Mouse (Mus musculus): Measurements from ENCODE around the gene Rab10.
"Not testable (repeated sequence)": the region's sequence is repeated elsewhere in the genome, so short reads cannot be mapped to it uniquely, and the experiment has no call there.

Rab10 gene

DNA sequence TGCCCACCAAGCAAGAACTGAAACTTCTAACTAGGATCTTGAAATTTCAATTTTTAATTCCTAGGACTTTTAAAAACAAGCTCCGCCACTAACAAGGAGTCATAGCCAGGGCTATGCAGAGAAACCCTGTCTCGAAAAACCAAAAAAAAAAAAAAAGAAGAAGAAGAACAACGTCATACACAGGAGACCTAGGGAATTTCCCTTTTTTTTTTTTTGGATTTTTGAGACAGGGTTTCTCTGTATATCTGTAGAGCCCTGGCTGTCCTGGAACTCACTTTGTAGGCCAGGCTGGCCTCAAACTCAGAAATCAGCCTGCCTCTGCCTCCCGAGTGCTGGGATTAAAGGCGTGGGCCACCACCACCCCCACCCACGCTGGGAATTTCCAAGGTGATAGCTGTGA, 12.1 kb downstream of the Rab10 start:
- not testable (repeated sequence) for DNase-seq (ENCODE audit: extremely low read depth, low read depth, low spot score)

DNA sequence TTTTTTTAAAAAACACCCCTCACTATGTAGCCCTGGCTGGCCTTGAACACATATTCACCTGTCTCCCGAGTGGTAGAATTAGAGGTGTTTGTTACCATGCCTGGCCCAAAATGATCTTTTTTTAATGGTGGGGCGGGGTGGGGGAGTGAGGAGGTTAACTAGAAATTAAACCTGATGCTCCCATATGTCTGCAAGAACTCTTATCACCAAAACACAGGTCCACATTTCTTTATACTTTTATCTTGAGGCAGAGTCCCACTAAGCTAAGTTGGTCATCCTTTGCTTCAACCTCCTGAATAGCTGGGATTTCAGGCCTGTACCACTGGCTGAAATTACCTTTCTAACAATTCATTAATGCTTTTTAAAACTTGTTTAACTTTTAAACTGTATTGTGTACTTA, 13.7 kb downstream of the Rab10 start:
- DNase-seq (ENCODE audit: extremely low read depth, low read depth, low spot score): no peak

DNA sequence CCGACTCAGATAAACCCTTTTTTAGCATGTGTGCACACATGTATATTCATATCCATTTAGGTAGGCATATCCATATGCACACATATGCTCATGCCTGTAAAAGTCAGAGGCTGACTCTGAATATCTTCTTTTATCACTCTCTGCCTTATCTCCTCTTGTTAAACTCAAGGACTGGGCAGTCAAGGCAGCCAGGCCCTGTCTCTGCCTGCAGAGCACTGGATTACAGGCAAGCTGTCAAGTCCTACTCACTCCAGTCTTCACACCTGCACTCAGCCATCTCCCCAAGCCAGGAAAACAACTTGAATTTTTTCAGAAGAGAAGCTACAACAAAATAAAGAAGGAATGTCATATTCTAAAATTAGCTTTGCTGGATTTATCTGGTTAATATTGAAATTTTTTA, 17.9 kb downstream of the Rab10 start:
- no peak for DNase-seq (ENCODE audit: extremely low read depth, low read depth, low spot score)

DNA sequence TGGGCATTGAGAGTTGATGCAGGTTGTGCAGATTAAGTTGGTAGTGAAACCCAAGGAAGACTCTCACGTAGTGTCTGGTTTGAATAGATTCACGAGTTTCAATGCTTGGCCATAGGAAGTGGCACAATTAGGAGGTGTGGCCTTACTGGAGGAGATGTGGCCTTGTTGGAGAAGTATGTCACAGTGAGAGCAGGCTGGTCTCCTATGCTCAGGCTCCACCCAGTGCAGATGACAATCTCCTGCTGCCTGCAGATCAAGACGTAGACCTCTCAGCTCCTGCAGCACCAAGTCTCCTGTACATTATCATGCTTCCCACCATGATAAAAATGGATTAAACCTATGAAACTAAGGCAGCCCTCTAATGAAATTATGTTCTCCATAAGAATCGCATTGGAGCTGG, 18.7 kb downstream of the Rab10 start:
- no peak for DNase-seq (ENCODE audit: extremely low read depth, low read depth, low spot score)

DNA sequence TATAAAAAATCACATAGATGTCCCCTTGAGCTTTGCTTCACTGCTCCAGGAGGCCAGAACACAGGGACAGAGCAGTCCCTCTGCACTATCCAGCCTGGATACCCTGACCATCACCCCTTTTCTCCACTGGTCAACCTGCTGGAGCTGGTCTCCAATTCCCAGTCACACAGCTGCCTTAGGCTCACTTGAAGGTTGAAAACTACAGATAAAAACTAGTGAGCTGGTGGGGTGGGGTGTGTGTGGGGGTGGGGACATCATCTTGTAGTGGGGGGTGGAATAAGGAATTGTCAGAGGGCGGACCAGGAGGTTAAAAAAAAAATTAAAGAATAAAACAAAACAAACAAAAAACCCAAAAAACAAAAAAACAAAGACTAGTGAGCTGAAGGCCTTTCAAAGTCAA, 21.3 kb downstream of the Rab10 start:
- DNase-seq (ENCODE audit: extremely low read depth, low read depth, low spot score): no peak

DNA sequence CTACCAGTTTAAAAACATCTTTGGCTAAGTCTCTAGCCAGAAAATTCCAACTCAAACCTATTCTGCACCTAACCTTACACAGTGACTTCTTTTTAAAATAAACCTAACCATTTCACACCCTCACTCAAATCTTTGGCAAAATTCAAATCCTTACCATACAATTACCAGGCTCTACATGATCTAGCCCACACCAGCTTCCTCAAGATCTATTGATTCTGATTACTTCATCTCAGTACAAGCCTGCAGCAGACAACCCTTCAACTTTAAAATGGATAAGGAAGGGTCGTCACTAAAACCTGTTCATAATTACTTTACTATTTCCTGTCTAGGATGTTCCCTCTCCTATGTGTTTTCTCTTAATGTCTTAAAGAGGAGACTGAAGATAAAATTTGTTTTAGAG, 23.9 kb downstream of the Rab10 start:
- DNase-seq (ENCODE audit: extremely low read depth, low read depth, low spot score): no peak

DNA sequence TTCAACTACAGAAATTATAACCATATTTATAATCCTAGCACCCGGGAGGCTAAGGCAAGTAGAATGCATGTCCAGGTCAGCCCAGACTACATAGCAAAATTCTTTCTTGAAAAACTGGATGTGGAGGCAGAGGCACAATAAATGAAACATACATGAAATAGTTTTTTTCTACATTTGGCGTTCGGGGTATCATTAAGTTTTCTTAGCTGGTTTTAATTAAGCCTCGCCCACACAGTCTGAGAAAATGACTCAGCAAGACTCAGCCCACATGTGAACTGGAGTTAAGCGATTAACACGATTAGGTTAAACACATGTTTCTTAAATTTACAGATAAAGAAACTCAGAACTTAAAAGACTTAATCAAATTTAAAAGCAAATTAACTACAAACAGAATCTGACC, 24.4 kb downstream of the Rab10 start:
- no peak for DNase-seq (ENCODE audit: extremely low read depth, low read depth, low spot score)

DNA sequence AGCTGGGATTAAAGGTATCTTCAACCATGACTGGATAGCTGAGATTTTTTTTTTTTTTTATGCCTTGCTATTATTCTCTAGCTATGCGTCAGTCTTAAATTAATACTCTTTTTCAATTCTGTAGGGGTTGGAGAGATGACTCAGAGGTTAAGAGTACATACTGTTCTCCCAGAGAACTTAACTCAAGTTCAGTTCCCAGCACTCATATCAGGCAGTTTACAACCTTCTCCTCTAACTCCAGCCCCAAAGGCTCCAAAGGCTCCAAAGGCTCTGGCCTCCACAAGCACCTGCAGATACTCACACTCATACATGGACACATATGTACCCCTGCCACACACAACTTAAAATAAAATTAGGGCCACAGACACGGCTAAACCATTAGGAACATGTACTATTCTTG, 25.3 kb downstream of the Rab10 start:
- no peak for DNase-seq (ENCODE audit: extremely low read depth, low read depth, low spot score)

DNA sequence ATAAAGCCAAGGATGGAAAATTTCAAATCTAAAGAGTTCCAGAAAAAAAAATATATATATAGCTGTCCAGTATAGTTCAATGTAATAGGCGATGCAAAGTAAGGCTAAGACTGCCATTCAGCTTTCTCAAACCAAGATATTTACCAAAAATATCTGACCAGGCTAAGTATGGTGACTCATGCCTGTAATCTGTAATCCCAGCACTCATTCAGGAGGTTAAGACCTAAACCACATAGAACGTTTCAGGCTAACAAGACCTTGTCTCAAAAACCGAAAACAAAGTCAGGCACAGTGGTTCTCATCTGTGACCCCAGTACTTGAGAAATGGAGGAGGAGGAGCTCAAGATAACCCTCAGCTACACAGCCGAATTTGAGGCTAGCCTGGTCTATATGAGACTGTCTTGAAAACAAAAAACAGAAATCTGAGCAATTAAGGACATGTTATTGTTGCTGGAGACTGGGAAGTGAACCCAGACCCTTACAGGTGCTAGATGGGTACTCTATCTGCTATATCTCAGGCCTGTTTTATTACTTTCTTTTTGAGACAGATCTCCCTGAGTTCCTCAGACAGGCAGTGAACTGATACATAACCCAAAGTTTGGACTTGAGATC, 25.8 kb downstream of the Rab10 start:
- DNase-seq (ENCODE audit: extremely low read depth, low read depth, low spot score): no peak

DNA sequence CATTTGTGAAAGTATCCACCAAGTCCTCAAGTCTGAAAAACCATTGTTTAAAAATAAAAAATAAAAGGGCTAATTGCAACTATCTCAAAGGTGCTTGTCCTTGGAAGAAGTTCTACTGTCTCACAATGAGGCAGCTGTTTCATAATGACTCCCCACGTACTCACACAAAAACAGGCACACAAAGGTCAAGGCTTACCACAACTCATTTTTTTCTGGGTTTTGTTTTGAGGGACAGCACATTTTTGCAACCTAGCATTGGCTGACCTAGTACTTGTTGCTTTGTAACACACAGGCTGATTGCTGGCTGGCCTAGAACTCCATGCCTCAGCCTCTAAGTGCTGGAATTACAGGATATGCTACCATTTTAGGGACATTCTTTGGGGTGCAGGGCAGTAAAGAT, 26.8 kb downstream of the Rab10 start:
- DNase-seq (ENCODE audit: extremely low read depth, low read depth, low spot score): no peak

DNA sequence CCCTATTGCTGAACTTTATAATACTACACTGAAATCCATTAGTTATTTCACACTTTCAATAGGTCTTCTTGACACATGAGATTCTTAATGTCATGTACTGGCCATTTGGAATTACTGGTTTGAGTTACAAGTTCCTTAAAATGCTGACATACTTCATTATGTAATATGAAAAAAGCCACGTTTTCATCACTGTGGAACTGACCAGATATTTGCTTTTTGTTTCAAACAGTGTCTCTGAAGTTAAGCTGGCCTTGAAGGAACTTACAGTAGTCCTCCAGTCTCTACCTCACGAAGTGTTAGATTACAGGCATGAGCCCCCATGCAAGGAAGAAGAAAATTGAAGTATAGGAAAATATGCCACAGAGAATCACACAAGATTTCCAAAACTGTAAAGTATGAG, 27.2 kb downstream of the Rab10 start:
- DNase-seq (ENCODE audit: extremely low read depth, low read depth, low spot score): no peak

DNA sequence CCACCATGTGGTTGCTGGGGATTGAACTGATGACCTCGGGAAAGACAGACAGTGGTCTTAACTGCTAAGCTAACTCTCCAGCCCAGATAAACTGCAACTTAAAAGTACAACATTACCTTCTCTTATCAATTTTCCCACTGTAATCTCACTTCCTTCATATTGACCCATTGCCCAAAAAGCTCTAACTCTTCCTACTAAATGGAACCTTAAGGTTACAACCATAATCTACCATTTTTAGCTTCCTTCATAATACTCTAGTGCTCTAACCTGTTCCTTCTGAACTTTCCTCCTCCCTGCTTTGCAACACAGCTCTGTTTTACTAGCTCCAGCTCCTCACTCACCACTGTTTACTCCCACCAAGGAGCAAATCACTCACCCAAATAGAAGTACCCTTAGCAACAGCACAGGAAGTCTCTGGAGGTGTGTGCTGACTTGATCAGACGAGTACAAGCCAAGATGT, 30.9 kb downstream of the Rab10 start:
- no peak for DNase-seq (ENCODE audit: extremely low read depth, low read depth, low spot score)

DNA sequence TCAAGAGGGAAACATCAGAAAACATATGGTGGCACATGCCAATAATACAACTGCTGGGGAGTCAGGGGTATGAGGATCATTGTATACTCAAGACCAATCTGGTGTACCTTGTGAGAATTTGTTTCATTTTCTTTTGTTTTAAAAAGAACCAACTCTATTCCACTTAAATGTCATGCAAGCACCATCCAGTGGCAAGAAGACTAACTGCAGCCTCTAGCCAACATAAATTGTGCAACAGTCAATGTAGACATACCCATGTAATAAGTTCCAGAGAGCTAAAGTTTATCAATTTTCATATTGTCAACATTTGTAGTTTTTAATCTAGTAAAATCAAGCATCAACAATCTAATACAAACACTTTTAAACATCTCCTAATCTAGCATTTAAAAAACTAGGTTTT, 39.0 kb downstream of the Rab10 start:
- DNase-seq (ENCODE audit: extremely low read depth, low read depth, low spot score): no peak

DNA sequence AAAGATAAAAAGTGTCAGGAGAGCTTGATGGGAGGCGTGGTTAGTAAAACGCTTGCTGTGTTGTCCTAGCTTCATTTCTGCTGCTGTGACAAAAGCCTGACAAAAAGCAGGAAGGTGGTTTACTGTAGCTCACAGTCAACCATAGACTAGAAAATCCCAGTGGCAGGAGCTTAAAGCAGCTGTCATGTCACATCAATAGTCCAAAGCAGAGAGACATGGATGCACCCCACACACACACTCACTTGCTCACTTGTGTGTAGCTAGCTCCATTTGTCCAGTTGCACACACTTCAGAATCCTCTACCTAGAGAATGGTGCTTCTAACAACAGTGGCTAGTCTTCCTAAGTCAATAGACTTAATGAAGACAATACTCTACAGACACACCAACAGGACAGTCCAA, 42.4 kb downstream of the Rab10 start:
- DNase-seq (ENCODE audit: extremely low read depth, low read depth, low spot score): no peak

DNA sequence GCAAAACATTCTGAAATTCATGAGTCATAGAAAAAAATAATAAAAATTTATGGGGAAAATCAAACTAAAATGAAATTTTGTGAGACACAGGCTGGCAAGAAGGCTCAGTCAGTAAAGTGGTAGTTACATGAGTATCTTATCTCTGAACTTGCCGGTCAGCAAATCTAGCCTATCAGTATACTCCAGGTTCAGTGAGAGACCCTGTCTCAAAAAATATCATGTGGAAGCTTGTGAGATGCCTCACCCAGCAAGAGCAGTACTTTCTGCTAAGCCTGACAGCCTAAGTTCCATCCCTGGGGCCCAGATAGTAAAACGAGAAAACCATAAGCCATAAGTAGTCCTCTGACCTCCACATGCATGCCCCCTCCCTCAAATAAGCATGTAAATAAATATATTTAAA, 44.6 kb downstream of the Rab10 start:
- no peak for DNase-seq (ENCODE audit: extremely low read depth, low read depth, low spot score)

DNA sequence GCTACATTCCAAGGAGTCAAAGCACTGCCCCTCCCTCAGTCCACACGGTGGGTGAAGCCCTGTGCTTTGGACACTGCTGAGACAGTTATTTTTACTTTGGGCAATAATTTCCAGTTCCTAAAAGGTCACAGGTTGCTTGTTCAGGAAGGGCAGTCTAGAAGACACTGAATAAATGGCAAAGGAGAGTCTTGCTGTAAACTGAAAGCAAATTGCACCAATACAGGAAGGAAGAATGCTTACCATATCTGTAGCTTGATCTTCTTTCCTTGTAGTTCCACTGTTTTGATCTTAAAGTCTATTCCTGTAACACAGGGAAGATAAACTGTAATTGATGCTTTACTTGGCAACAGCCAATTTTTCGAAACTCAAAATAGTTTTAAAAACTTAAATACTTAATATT, 45.3 kb downstream of the Rab10 start:
- no peak for DNase-seq (ENCODE audit: extremely low read depth, low read depth, low spot score)

DNA sequence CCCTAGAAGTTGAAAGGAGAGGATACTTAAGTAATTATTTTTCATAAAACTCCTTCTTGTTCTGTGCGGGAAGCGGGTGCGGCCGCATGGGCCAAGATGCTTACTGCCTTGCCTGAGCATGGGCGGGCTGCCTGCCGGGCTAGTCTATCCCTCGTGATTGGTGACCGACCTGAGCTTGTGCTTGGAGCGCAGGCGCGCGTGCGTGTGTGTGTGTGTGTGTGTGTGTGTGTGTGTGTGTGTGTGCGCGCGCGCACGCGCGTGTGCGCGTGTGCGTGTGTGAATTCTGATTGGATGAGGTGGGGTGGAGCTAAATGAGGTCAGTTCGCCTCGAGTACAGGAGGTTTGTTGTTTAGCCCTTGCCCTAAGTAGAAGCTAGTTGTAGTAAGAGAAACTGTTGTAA, 48.2 kb downstream of the Rab10 start:
- DNase-seq (ENCODE audit: extremely low read depth, low read depth, low spot score): no peak

DNA sequence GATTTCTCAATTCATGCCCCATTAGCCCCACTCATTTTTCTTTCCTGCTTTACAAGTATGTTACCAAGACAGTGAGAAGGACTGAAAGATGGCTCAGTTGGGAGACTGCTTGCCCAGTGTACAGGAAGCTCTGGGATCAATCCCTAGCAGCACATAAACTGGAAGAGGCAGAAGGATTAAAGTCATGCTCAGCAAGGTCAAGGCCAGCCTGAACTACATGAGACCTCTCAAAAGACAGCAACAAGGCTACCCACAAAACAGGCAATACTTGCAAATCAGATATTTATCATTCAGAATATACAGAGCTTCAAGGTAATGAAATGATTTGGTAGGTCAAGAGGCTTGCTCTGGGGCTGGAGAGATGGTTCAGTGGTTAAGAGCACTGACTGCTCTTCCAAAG, 53.8 kb downstream of the Rab10 start:
- DNase-seq (ENCODE audit: extremely low read depth, low read depth, low spot score): no peak

DNA sequence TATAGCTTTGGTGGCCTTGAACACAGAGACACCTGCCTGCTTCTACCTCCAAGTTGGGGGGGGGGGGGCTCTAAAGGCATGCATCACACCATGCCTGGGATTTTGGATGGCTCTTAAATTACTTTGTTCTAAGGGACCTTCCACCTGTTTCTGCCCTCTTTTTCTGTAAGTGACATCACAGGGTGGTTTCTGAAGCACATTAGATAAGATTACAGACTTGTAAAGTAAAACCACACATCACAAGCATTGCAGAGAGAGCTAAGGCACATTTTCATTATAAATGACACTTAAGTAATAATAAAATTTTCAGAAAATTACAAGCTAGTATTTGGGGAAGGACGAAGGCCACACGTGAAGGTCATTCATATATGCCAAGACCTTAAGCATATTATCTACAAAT, 54.3 kb downstream of the Rab10 start:
- no peak for DNase-seq (ENCODE audit: extremely low read depth, low read depth, low spot score)

DNA sequence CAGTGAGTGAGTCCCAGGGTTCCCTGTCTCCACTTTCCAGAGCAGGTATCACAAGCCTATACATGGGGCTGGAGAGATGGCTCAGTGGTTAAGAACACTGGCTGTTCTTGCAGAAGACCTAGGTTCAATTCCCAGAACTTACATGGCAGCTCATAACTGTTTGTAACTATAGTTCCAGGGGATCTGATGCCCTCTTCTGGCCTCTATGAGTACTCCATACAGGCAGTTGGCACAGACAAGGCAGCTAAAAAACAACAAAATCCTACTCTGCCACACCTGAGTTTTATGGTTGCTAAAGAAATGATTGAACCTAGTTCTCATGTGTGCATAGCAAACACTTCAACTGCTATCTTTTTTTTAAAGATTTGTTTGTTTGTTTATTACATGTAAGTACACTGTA, 56.2 kb downstream of the Rab10 start:
- DNase-seq (ENCODE audit: extremely low read depth, low read depth, low spot score): no peak

DNA sequence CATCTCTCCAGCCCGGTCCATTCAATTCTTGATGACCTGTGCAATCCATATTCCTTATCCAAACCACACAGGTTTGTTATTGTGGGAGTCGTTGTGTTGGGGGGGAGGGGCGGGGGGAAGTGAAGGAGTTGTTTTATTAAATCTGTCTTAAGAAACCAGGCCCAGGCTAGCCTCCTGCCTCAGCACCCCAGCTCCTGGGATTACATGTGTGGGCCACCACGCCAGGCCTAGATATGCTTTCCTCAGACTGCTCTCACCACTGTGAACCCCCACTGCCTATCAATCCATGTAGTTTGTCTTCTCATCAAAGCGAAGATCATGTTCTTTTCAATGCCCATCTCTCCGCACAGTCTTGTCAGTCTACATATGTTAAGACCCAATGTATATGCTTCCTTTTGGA, 63.7 kb downstream of the Rab10 start:
- no peak for DNase-seq (ENCODE audit: extremely low read depth, low read depth, low spot score)

DNA sequence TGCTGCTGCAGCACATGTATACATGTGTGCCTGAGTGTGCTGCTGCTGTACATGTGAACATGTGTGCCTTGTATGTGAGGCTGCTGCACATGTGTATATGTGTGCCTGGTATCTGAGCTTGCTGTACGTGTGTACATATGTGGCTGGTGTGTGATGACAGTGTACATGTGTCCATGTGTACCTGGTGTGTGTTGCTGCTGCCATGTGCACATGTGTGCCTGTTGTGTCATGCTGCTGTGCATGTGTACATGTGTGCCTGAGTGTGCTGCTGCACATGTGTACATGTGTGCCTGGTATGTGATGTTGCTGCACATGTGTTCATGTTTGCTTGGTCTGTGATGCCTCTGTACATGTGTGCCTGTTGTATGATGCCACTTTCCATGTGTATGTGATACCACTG, 70.2 kb downstream of the Rab10 start:
- DNase-seq (ENCODE audit: extremely low read depth, low read depth, low spot score): no peak

DNA sequence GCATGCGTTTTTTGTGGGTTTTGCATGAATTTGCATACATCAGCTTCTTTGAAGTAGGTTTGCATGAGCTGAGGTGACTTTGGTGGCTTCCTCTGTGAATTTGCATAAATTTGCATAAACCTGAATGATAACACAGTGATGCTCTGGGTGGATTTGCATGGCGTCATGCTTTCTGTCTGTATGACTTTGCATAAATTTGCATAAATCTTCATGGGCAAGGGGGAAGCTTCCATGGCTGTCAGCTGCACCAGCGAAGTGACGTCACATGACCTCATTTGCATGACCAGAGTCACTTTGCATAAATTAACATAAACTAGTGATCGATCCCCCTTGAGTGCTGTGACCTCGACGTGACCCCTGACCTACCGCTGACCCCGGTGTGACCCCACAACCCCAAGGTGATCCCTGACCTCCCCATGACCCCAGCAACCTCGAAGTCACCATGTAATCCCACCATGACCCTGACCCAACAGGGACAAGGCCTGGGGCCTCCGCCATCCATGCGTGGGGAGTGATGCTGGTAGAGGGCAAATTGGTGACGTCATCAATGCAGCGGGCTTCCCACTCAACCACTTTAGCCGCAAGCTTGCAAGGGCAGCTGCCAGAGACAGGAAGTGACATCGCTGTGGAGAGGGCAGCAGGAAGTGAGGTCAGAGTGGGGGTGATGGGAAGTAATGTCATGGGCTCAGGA, 71.3 kb downstream of the Rab10 start:
- DNase-seq (ENCODE audit: extremely low read depth, low read depth, low spot score): no peak

Measured in fat pad, adult 2 months (tissue).